Mouse (Mus musculus) brain, adult 2 months (tissue): ENCODE measurements at regions not wholly inside any gene's neighbourhood (a gene's known extent, or its start where the extent isn't known, plus 50 kb on each side); places are given as distances from the start of the nearest gene placed in this dataset.
"Not testable (repeated sequence)": the region's sequence is repeated elsewhere in the genome, so short reads cannot be mapped to it uniquely, and the experiment has no call there.

ENCODE experiments used
- DNase-seq: peaks from one replicate; pipeline ENCODE4 v3.0.0; 2011; ENCODE audit warnings: low read depth, low spot score

DNA sequence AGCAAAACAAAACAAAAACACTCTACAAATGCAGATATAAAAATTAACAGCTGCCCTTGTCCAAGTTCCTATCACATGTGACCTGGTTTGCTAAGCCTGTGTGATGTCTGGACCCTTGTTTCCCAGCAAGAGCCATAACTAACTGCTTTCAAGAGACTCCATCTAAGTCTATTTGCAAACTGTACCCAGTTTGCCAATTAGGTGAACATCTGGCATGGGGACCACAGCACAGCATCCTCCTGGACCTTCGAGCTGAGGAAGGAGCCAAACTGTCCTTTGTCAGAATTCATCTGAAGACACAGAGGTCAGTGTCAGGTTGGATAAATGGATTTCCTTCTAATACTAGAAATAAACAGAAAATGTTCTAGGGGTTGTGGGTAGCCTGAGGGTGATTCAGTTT, 924.3 kb downstream of the Poteg start:
- DNase-seq, result no peak

- DNase-seq, result peak; percentile 20
These were observed 952.7 kb downstream of the Poteg start for GRCm38 (mm10) chr8:28400141-28400540.

GRCm38 (mm10) chr8:28427544-28428135, 980.2 kb downstream of the Poteg start:
- DNase-seq, result peak; percentile 8

GRCm38 (mm10) chr8:28473190-28473589, 1025.7 kb downstream of the Poteg start:
- peak; percentile 59 for DNase-seq

GRCm38 (mm10) chr8:28487913-28488312, 1040.4 kb downstream of the Poteg start:
- DNase-seq, result no peak

GRCm38 (mm10) chr8:28503488-28504319, 1056.2 kb downstream of the Poteg start:
- peak; percentile 51 for DNase-seq

GRCm38 (mm10) chr8:28523506-28523905, 1076.0 kb downstream of the Poteg start:
- not testable (repeated sequence) for DNase-seq

GRCm38 (mm10) chr8:28547236-28547635, 1099.8 kb downstream of the Poteg start:
- DNase-seq, result no peak

DNA sequence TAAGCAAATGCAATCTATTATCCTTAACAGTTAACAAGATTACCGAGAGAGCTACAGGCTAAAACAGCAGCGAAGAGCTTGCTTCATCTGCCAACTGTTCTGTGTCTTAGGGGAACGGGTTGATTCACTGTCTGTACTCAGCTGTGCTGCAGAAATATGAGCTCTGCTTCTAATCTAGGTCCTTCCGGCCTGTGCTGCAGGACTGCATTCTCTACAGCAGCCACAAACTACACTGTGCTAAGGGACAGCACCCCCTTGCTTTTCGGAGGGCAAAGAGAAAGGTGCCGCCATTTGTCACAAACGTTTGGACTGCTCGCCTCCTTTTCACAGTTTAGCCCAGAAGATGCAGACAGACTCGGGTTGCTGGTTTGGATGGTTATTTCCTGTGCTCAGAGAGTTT, 1112.4 kb downstream of the Poteg start:
- peak; percentile 36 for DNase-seq

DNA sequence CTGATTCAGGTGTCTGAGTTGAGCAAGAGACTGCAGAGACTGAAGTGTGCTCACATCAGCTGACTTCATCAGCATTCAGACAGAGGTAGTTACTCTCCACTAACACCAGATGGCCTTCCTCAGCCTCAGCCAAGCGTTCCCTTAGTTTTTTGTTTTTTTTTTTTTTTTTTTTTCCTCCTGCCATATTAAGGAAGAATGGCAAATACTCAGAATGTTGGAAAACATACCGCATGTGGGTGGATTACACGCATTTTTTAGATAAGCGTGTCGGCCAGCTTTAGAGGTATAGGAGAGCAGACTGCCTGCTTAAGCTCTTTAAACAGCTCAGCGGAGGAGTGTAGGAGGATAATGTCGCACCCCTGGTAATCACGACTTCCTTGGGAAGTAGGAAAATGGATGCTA, 1131.8 kb downstream of the Poteg start:
- peak; percentile 87 for DNase-seq

DNA sequence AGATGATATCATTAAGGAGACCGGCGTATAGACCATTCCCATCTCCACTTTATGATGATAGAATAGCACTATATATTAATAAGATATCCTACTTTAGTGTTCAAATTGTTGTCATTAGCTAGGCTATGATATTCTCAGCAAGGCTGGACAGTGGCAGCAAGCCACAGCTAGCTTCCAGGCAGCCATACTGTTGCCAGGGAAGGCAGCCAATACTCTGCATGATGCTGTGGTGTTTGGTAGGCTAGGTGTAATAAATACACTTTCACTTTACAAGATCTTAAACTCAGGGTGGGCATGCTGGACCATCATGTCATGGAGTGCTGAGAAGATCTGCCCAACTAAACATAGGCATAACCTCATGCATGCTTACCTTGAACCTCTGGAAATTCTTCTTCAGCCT, 1133.4 kb downstream of the Poteg start:
- DNase-seq, result no peak

GRCm38 (mm10) chr8:28589999-28590398, 1142.5 kb downstream of the Poteg start:
- DNase-seq, result no peak

- no peak for DNase-seq
These were observed 1145.8 kb downstream of the Poteg start for GRCm38 (mm10) chr8:28593238-28593637.

GRCm38 (mm10) chr8:28594191-28594590, 1146.7 kb downstream of the Poteg start:
- DNase-seq, result no peak

- no peak for DNase-seq
These were observed 1147.1 kb downstream of the Poteg start for GRCm38 (mm10) chr8:28594606-28595005.

DNA sequence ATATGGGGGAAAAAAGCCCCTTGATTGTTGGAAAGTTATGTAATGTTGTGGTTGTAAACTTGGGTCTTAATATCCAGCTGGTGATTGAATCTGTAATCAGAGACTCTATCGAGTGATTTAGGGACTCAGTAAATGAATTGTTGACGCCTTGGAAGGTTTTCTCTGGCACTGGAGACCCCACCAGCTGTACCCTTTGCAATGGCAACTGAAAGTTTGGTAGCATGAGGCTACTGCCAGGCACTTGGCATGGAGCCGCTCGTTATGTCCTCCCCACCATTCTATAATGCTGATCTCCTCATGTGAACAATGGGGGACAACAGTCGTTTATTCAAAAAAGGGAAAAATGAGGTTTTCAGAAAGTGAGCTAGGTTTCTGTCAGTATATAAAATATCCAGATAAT, 1148.4 kb downstream of the Poteg start:
- no peak for DNase-seq
